11 mouse cellular contexts compared by ENCODE assay signal in genomic region chr19:57106513-57106912, GRCm38 (mm10).
DNase-seq lines count a peak whose midpoint lies in the region; ATAC-seq and TF ChIP-seq lines count a peak whose summit lies in the region.
"Had no signal": no experiment of that assay in that cellular context is flagged by ENCODE, and none has a peak within 500 bp of the region (broad histone marks: within the 10 kb centered on the region; RNA-seq: fewer than 3 reads in every experiment).

No protein-coding gene starts in this region.

- H3K4me1 ChIP-seq in heart, adult 2 months (ENCODE audit: control insufficient read depth, insufficient read depth, low read length), result peaks cover 32% of the 10 kb centered on the region
- H3K4me1 ChIP-seq in neural tube, embryonic 15.5 days, result 0 out of 2 replicates have a peak, but pooled peaks cover 11% of the 10 kb centered on the region

- H3K4me3 ChIP-seq in heart, adult 2 months, result no peak overlapping the region
- H3K4me3 ChIP-seq in neural tube, embryonic 15.5 days (replicated peaks), result no peak overlapping the region
- H3K4me3 ChIP-seq: lung, embryonic 15.5 days had no signal

- no peak for TF ChIP-seq EP300 in heart, adult 2 months (IDR thresholded peaks at IDR 0.05; ENCODE audit: insufficient read depth, low read depth, low read length)

- H3K9ac ChIP-seq in heart, adult 2 months (ENCODE audit: low read depth, low read length), result no peak overlapping the region
- H3K9ac ChIP-seq in neural tube, embryonic 15.5 days (replicated peaks), result no peak overlapping the region
- H3K9ac ChIP-seq: lung, embryonic 15.5 days had no signal

- peak overlapping the region; percentile 61 for H3K27ac ChIP-seq in heart, adult 2 months
- H3K27ac ChIP-seq in neural tube, embryonic 15.5 days (replicated peaks), result 0 out of 2 replicates have a peak overlapping the region, but pooled peaks have one; percentile 25
- H3K27ac ChIP-seq: lung, embryonic 15.5 days had no signal

- no peak overlapping the region for H3K4me2 ChIP-seq in neural tube, embryonic 15.5 days
- H3K4me2 ChIP-seq: lung, embryonic 15.5 days had no signal

- H3K36me3 ChIP-seq in heart, adult 2 months (ENCODE audit: control insufficient read depth, insufficient read depth, low read length), result peaks cover 51% of the 10 kb centered on the region
- H3K36me3 ChIP-seq in neural tube, embryonic 15.5 days, result no peaks in the 10 kb centered on the region
- H3K36me3 ChIP-seq: lung, embryonic 15.5 days had no signal

- no peaks in the 10 kb centered on the region; the same call in 1 of the 2 replicates for H3K79me2 ChIP-seq in heart, adult 2 months (replicated peaks; ENCODE audit: control insufficient read depth, insufficient read depth, low read length)

- H3K9me3 ChIP-seq in neural tube, embryonic 15.5 days (replicated peaks), result no peaks in the 10 kb centered on the region
- H3K9me3 ChIP-seq: lung, embryonic 15.5 days had no signal

- peak in 1 of 2 experiments; percentile 34 for DNase-seq in heart, adult 2 months
- no peak for DNase-seq in heart, postnatal 10 days
- no peak for DNase-seq in neural tube, embryonic 10.5 days (ENCODE audit: extremely low spot score, low spot score)
- DNase-seq in forelimb bud, embryonic 11.5 days (ENCODE audit: low read depth, low spot score), result peak; percentile 70
- no peak for DNase-seq in right cerebral cortex, postnatal 4 days
- no peak for DNase-seq in cerebellum, adult 9-11 months
- DNase-seq: right cerebral cortex, postnatal 14 days; thymus, postnatal 36 days had no signal

- no peak for TF ChIP-seq POLR2A in heart, adult 2 months (IDR thresholded peaks at IDR 0.05; ENCODE audit: insufficient read depth, low read depth, low read length)

- WGBS in heart, adult 2 months, result 72% methylated on average over 6 of the region's 6 CpGs
- WGBS in neural tube, embryonic 15.5 days, result 87% methylated on average over 6 of the region's 6 CpGs

- no peak for TF ChIP-seq CTCF in heart, adult 2 months (IDR thresholded peaks at IDR 0.05)

- no peaks in the 10 kb centered on the region for H3K27me3 ChIP-seq in heart, adult 2 months (ENCODE audit: control insufficient read depth, insufficient read depth, low read length)
- no peaks in the 10 kb centered on the region for H3K27me3 ChIP-seq in neural tube, embryonic 15.5 days (replicated peaks)
- H3K27me3 ChIP-seq: lung, embryonic 15.5 days had no signal

- no peak for ATAC-seq in neural tube, embryonic 15.5 days (ENCODE audit: low FRiP score)
- ATAC-seq: inflammation-experienced regulatory T-cells, adult 6 months had no signal

- intact Hi-C loops in heart, adult 2 months (cut with DNase I), result no loop called here
- intact Hi-C loops in heart, postnatal 10 days (cut with DNase I), result no loop called here
